Mouse (Mus musculus) liver, embryonic 14.5 days (tissue): ENCODE results near the gene Pde10a.

Experiments used
- CTCF ChIP-seq: IDR thresholded peaks from 2 replicates; pipeline ENCODE4 v1.5.1; 2016; ENCODE audit warnings: antibody characterized with exemption, low read depth, control low read depth
- EP300 ChIP-seq: IDR thresholded peaks from 2 replicates; pipeline ENCODE4 v1.6.1; 2016; ENCODE audit warnings: antibody characterized with exemption, low read depth

GRCm38 (mm10) chr17:8528641-8529040 is 3.5 kb downstream of the Pde10a start:
- TF ChIP-seq CTCF: no peak
- TF ChIP-seq EP300: no peak
